Mouse (Mus musculus) retina, postnatal 1 day (tissue): ENCODE measurements around the gene Olfr725.

ENCODE experiments used
- DNase-seq: peaks from one replicate; pipeline ENCODE4 v3.0.0-alpha.2; 2012

The Olfr725 gene

GRCm38 (mm10) chr14:50040275-50040674, at the start of gene Olfr725:
Gene Olfr725 (minus strand): TSS chr14:50040375.
- DNase-seq = no peak

GRCm38 (mm10) chr14:50062733-50063104, 22.5 kb upstream of the Olfr725 start:
- no peak for DNase-seq

GRCm38 (mm10) chr14:50061955-50062732, 22.0 kb upstream of the Olfr725 start:
- DNase-seq = peak; percentile 85

GRCm38 (mm10) chr14:50061590-50061954, 21.4 kb upstream of the Olfr725 start:
- no peak for DNase-seq

GRCm38 (mm10) chr14:50061179-50061578, 21.0 kb upstream of the Olfr725 start:
- peak; percentile 44 for DNase-seq

- DNase-seq = no peak
Measured at GRCm38 (mm10) chr14:50032041-50032440, 8.1 kb downstream of the Olfr725 start.

GRCm38 (mm10) chr14:50031356-50031755, 8.8 kb downstream of the Olfr725 start:
- no peak for DNase-seq

GRCm38 (mm10) chr14:50026371-50026770, 13.8 kb downstream of the Olfr725 start:
- no peak for DNase-seq
